In the genomic region with DNA sequence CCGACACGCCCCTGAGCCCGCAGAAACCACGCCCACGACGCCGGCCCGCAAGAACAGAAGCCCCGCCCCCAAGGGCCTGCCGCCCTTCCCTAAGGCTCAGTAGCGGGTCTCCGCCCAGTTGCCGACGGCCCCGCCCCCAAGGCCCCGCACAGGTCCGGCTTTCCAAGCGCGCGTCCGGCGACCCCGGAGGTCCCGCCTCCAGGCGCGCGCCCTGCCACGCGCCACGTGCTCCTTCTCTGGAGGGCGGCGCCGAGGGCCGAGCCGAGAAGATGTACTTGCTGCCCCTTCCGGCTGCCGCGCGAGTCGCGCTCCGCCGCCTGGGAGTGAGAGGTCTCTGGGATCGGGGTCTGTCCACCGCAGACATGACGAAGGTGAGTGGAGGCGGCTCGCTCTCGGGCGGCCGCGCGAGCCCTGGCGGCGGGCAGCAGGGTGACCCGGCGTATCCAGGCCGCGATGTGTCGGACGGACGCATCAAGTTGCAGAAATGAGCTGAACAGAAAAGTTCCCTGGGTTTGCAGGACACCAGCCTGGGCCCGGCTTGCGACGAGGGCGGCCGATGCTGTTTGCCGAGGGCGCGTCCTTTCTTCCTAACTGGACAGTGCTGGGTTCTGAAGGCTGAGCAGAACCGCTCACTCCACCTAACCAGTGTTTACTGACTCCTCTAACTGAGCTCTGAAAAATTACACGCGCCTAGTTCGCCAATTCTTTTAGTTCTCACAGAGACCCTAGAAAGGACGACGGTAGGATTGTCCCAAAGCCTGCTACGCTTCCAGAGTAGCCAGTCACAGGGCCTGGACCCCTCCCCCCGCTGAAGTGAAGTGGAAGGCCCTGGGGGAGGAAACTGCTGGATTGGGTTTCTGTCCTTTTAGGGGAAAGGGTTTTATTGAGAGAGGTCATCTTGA, we compare ENCODE assay signal across 8 mouse cellular contexts. TPM values are rescaled to one million over a fixed set of nuclear protein-coding genes. Genes with fewer than 3 reads are reported as not detected.
DNase-seq lines count a peak whose midpoint lies in the region; ATAC-seq and TF ChIP-seq lines count a peak whose summit lies in the region.

A gene (plus strand): TSS at position 184 of the 902 bp plus-strand sequence.

- ATAC-seq in erythroblast, adult 5-6 weeks (replicated peaks; ENCODE audit: low FRiP score, poor library complexity, severe bottlenecking) = peak; percentile 96
- peak; percentile 91 for ATAC-seq in heart, embryonic 11.5 days (replicated peaks; ENCODE audit: insufficient number of reproducible peaks, low FRiP score, low TSS enrichment)
- ATAC-seq in kidney, embryonic 16.5 days (ENCODE audit: low FRiP score, low TSS enrichment) = peak; percentile 95

- peak within 1 kb of the TSS; percentile 54 for H3ac ChIP-seq in myocyte (ENCODE audit: control insufficient read depth, insufficient read length)

- WGBS in heart, embryonic 11.5 days (ENCODE audit: insufficient replicate concordance) = under 1% methylated on average over 75 of the region's 78 CpGs
- WGBS in kidney, embryonic 16.5 days = under 1% methylated on average over 78 of the region's 78 CpGs
- WGBS in liver, adult 2 months = under 1% methylated on average over 78 of the region's 78 CpGs

- H3K27me3 ChIP-seq in heart, embryonic 11.5 days (ENCODE audit: control insufficient read depth, insufficient read depth, low read length) = no peaks in the 10 kb centered on the region; the same call in 1 of the 2 replicates
- H3K27me3 ChIP-seq in kidney, embryonic 16.5 days (ENCODE audit: insufficient read depth, low read length) = no peaks in the 10 kb centered on the region
- no peaks in the 10 kb centered on the region for H3K27me3 ChIP-seq in liver, adult 2 months (ENCODE audit: control insufficient read depth, insufficient read depth, low read length)
- H3K27me3 ChIP-seq in myocyte (ENCODE audit: control insufficient read depth, insufficient read depth, insufficient read length) = peaks cover 3% of the 10 kb centered on the region
- H3K27me3 ChIP-seq in splenic B cell, adult 2 months (ENCODE audit: control insufficient read depth, insufficient read depth, low read length, poor library complexity, severe bottlenecking) = no peaks in the 10 kb centered on the region

- peak within 1 kb of the TSS; percentile 91 for H3K4me2 ChIP-seq in heart, embryonic 11.5 days
- peak within 1 kb of the TSS; percentile 84 for H3K4me2 ChIP-seq in kidney, embryonic 16.5 days (replicated peaks; ENCODE audit: low read depth, low read length)
- H3K4me2 ChIP-seq in myocyte (ENCODE audit: low read depth) = peak within 1 kb of the TSS; percentile 96

- DNase-seq in B cell, adult 2 months = peak; percentile 98
- peak; percentile 97 for DNase-seq in brain, adult 2 months (ENCODE audit: low read depth, low spot score)
- peak; percentile 84 for DNase-seq in liver, adult 2 months (ENCODE audit: extremely low read depth, low read depth, low spot score)
- peak; percentile 97 for DNase-seq in splenic B cell, adult 2 months (ENCODE audit: low read depth, low spot score)

- H3K79me2 ChIP-seq in liver, adult 2 months (ENCODE audit: control insufficient read depth, insufficient read depth, low read length) = peaks cover 16% of the 10 kb centered on the region; the same call in 1 of the 2 replicates
- H3K79me2 ChIP-seq in myocyte (ENCODE audit: control insufficient read depth, insufficient read depth) = peaks cover 12% of the 10 kb centered on the region

- peak within 1 kb of the TSS; percentile 62 for H3K4me3 ChIP-seq in heart, embryonic 11.5 days (ENCODE audit: low read depth, low read length)
- H3K4me3 ChIP-seq in kidney, embryonic 16.5 days (ENCODE audit: low read length) = peak within 1 kb of the TSS; percentile 79
- peak within 1 kb of the TSS; percentile 100 for H3K4me3 ChIP-seq in liver, adult 2 months (ENCODE audit: insufficient read depth, low read depth, low read length)
- peak within 1 kb of the TSS; percentile 66 for H3K4me3 ChIP-seq in myocyte

- peak within 1 kb of the TSS; percentile 83 for H3K9ac ChIP-seq in heart, embryonic 11.5 days (ENCODE audit: low read depth, low read length)
- H3K9ac ChIP-seq in kidney, embryonic 16.5 days (replicated peaks; ENCODE audit: low read length) = peak within 1 kb of the TSS; percentile 83
- peak within 1 kb of the TSS; percentile 100 for H3K9ac ChIP-seq in liver, adult 2 months (ENCODE audit: low read depth, low read length)

- peaks cover 4% of the 10 kb centered on the region; the same call in 1 of the 2 replicates for H3K36me3 ChIP-seq in heart, embryonic 11.5 days (ENCODE audit: control insufficient read depth, insufficient read depth, low read length)
- H3K36me3 ChIP-seq in kidney, embryonic 16.5 days (ENCODE audit: insufficient read depth, low read length) = peaks cover 23% of the 10 kb centered on the region
- peaks cover 19% of the 10 kb centered on the region; the same call in 1 of the 2 replicates for H3K36me3 ChIP-seq in liver, adult 2 months (ENCODE audit: control insufficient read depth, insufficient read depth, low read length)
- H3K36me3 ChIP-seq in myocyte (ENCODE audit: control insufficient read depth, insufficient read depth) = peaks cover 4% of the 10 kb centered on the region
- H3K36me3 ChIP-seq in splenic B cell, adult 2 months (ENCODE audit: control insufficient read depth, insufficient read depth, low read length, poor library complexity, severe bottlenecking) = no peaks in the 10 kb centered on the region; the same call in 1 of the 2 replicates

- peak; percentile 96 for TF ChIP-seq POLR2A in liver, adult 2 months (IDR thresholded peaks at IDR 0.05; ENCODE audit: extremely low read depth, insufficient read depth, low read length)
- TF ChIP-seq POLR2A in myocyte (IDR thresholded peaks at IDR 0.05; ENCODE audit: insufficient read length, low read depth) = peak; percentile 86

- peak within 1 kb of the TSS; percentile 66 for H3K27ac ChIP-seq in heart, embryonic 11.5 days (ENCODE audit: low read depth, low read length)
- peak within 1 kb of the TSS; percentile 79 for H3K27ac ChIP-seq in kidney, embryonic 16.5 days (ENCODE audit: low read length)
- peak within 1 kb of the TSS; percentile 99 for H3K27ac ChIP-seq in liver, adult 2 months (replicated peaks; ENCODE audit: insufficient read depth, low read depth, low read length)

- peaks cover 10% of the 10 kb centered on the region for H3K4me1 ChIP-seq in heart, embryonic 11.5 days (ENCODE audit: control insufficient read depth, insufficient read depth, low read length)
- H3K4me1 ChIP-seq in kidney, embryonic 16.5 days (ENCODE audit: insufficient read depth, low read length) = peaks cover 16% of the 10 kb centered on the region
- peaks cover 25% of the 10 kb centered on the region for H3K4me1 ChIP-seq in liver, adult 2 months (ENCODE audit: control insufficient read depth, insufficient read depth, low read length)

- no peaks in the 10 kb centered on the region for H3K9me3 ChIP-seq in heart, embryonic 11.5 days (replicated peaks; ENCODE audit: control insufficient read depth, low read length)
- no peaks in the 10 kb centered on the region for H3K9me3 ChIP-seq in kidney, embryonic 16.5 days (ENCODE audit: low read length)

- peak; percentile 50 for TF ChIP-seq CTCF in liver, adult 2 months (IDR thresholded peaks at IDR 0.05; ENCODE audit: low read depth, low read length)

TF ChIP-seq in myocyte, 11 proteins besides CTCF, POLR2A, EP300 and RAD21:
- TF ChIP-seq USF1 (IDR thresholded peaks at IDR 0.05; ENCODE audit: low read depth) (peak; percentile 47), POLR2AphosphoS2 (IDR thresholded peaks at IDR 0.05; ENCODE audit: insufficient read length, low read depth) (peak; percentile 83), TCF12 (IDR thresholded peaks at IDR 0.05; ENCODE audit: insufficient read depth, poor library complexity, severe bottlenecking) (no peak), REST (IDR thresholded peaks at IDR 0.05; ENCODE audit: insufficient read depth, insufficient read length) (no peak), SRF (IDR thresholded peaks at IDR 0.05; ENCODE audit: control insufficient read depth, insufficient read length, low read depth) (no peak), CEBPB (IDR thresholded peaks at IDR 0.05; ENCODE audit: insufficient read depth, poor library complexity, severe bottlenecking) (no peak), MYOD1 (IDR thresholded peaks at IDR 0.05; ENCODE audit: control insufficient read depth in 1 of 3, insufficient read length in 2 of 3, low read depth in 2 of 3) (peak in 1 of 3 experiments; percentile 25), TCF3 (IDR thresholded peaks at IDR 0.05; ENCODE audit: insufficient read length, low read depth) (no peak)

RNA-seq across cellular contexts. Expression of the gene that starts here (rescaled TPM):
- total RNA-seq in erythroblast, adult 5-6 weeks (2015; ENCODE audit: low replicate concordance) = 12.1 and 15.7 TPM in 2 replicates
- total RNA-seq in erythroblast, adult 5-6 weeks (2017; ENCODE audit: low replicate concordance) = 8.1 and 12.6 TPM in 2 replicates
- polyA plus RNA-seq in heart, embryonic 11.5 days (2014; fragmentation: Nextera tagmentation; extraction: Ambion mirVana) = 83.1 and 83.8 TPM in 2 replicates
- polyA plus RNA-seq in kidney, embryonic 16.5 days (2015; fragmentation: Nextera tagmentation; extraction: Ambion mirVana) = 109 and 113 TPM in 2 replicates
- total RNA-seq in liver, adult 2 months (2014; rRNA removed) = 300 and 328 TPM in 2 replicates
- polyA plus RNA-seq in liver, adult 2 months (2012; rRNA removed) = 92.9 and 108 TPM in 2 replicates
- polyA plus RNA-seq in myocyte (2012; fragmentation: generic; extraction: Trizol) = 70.5 TPM

Comparison
In these comparisons a context has a peak if more than half of its experiments do, and no peak if none do; other contexts are left out.
1. Peak in every context shown above with its lines: DNase-seq, ATAC-seq, H3K4me3 ChIP-seq and H3K27ac ChIP-seq.
2. RNA of the gene that starts here (total RNA-seq): 300 to 328 TPM in liver, adult 2 months; 8.1 to 15.7 TPM in erythroblast, adult 5-6 weeks; every median in the first group is over 10 times any median in the second.